Mouse (Mus musculus) heart, embryonic 10.5 days (tissue): ENCODE measurements around the gene Creb3l1. TPM values are rescaled to one million over a fixed set of nuclear protein-coding genes. Genes with fewer than 3 reads are reported as not detected.

Experiments used
- DNase-seq: peaks from one replicate; pipeline ENCODE4 v3.0.0-alpha.2; 2017; ENCODE audit warnings: low spot score
- H3K27ac ChIP-seq: fragments of 300-500 bp; sonication (generic); 2 replicates; pipeline ENCODE4 v1.5.1; 2016; ENCODE audit warnings: mild to moderate bottlenecking
- H3K27me3 ChIP-seq: fragments of 300-500 bp; sonication (generic); 2 replicates; pipeline ENCODE4 v1.6.1; 2016; ENCODE audit warnings: mild to moderate bottlenecking; ENCODE audit not compliant: poor library complexity, insufficient read depth, severe bottlenecking
- H3K36me3 ChIP-seq: fragments of 300-500 bp; sonication (generic); 2 replicates; pipeline ENCODE4 v1.6.1; 2016; ENCODE audit warnings: mild to moderate bottlenecking, moderate library complexity
- H3K4me1 ChIP-seq: fragments of 300-500 bp; sonication (generic); 2 replicates; pipeline ENCODE4 v1.6.1; 2016; ENCODE audit warnings: mild to moderate bottlenecking
- H3K4me3 ChIP-seq: fragments of 300-500 bp; sonication (generic); 2 replicates; pipeline ENCODE4 v1.5.1; 2016; ENCODE audit warnings: mild to moderate bottlenecking, moderate library complexity
- H3K9me3 ChIP-seq: fragments of 300-500 bp; sonication (generic); 2 replicates; pipeline ENCODE4 v1.6.1; 2016; ENCODE audit warnings: mild to moderate bottlenecking, moderate library complexity
- WGBS: fragments of 180-500 bp; shearing (Covaris S2); methylation state at CpG from one replicate; pipeline ENCODE4 v1.1.7; 2016; 5-methylcytosine and 5-hydroxymethylcytosine counted together
- microRNA-seq: library from miRNA; unstranded; fragments of <30 nt; microRNA quantifications from one replicate; pipeline ENCODE4, GENCODE M21; 2017
- polyA plus RNA-seq: library from polyadenylated mRNA; unstranded; fragments of >200 nt; fragmentation: Nextera tagmentation; extraction: Ambion mirVana; gene quantifications from 2 replicates; pipeline ENCODE4 v1.2.1, GENCODE M21; 2016

Creb3l1 gene
- polyA plus RNA-seq, 1 experiment from 2014 or later = 8.6 TPM

DNA sequence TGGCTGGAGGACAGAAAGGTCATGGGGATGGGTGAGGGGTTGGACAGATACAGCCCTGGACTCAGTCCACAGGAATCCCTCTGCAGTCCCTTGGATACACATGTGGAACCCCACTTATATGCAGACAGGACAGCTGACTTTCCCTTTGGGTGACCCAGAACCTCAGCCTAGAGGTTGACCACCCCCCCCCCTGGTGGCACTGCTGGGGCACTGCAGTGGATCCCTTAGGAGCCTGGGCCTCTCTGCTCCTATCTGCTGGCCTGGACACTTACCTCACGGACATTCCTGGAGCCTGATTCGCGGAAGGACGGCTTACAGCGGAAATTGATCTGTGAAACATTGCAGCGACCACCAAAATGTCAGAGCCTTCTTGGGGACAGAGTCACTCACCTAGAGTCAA is 81.9 kb downstream of the Creb3l1 start:
- 46% methylated on average over 6 of the region's 6 CpGs for WGBS
- Histone ChIP-seq H3K27ac (0 out of 2 replicates have a peak overlapping the region, but pooled peaks have one; percentile 19), H3K9me3 (no peaks in the 10 kb centered on the region), H3K27me3 (no peaks in the 10 kb centered on the region), H3K36me3 (peaks cover 76% of the 10 kb centered on the region), H3K4me3 (no peak overlapping the region), H3K4me1 (peaks cover 60% of the 10 kb centered on the region)
- DNase-seq = no peak

DNA sequence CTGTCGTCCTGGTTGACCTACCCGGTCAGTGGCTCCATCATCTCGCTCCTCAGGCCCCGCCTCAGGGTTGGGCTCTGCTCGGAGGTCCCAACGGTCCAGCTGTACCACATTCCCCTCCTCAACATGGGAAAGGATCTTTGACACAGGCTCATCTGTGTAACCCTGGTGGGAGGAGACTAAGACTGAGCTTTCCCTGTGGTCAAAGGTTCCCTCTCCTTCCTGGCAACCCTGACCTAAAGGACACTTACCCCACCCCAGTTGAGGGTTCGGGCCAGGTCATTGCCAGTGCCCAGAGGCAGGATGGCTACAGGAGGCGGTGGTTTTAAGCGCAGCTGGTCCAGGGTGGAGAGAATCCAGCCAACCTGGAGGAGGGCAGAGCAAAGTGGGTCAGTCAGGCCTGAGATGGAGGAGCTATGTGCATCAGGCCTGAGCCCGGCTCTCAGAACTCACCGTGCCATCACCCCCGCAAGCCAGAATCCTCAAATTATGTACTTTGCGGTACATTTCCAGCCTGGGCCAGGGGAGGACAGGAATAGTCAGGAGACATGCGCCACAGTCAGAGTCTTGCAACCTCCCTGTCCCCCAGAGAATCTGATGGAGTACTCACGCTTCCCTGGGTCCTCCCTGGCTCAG is 84.9 kb downstream of the Creb3l1 start:
- DNase-seq = no peak
- peaks cover 53% of the 10 kb centered on the region for H3K4me1 ChIP-seq
- H3K36me3 ChIP-seq = peaks cover 91% of the 10 kb centered on the region
- H3K9me3 ChIP-seq = no peaks in the 10 kb centered on the region
- H3K27ac ChIP-seq = no peak overlapping the region
- H3K27me3 ChIP-seq = no peaks in the 10 kb centered on the region
- H3K4me3 ChIP-seq = no peak overlapping the region
- WGBS = 85% methylated on average over 15 of the region's 15 CpGs

DNA sequence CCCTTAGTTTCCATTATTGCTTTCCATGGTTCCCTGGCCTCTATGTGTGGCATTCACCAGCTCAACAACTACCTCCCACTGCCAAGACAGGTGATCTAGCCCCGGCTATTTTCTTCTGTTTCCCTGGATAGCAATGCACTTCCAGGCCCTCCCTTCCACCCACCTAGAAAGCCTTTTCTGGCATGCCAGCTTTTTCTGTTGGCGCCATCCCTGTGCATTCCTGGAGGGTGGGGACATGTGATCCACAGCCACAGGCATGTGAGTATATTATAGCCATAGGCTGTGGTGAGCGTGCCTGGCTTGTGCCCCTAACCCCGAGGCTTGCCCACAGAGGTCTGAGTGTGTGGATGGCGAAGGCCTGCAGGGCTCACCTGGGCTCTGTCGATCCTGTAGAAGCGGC is 88.1 kb downstream of the Creb3l1 start:
- DNase-seq = no peak
- peaks cover 81% of the 10 kb centered on the region for H3K36me3 ChIP-seq
- no peak overlapping the region for H3K4me3 ChIP-seq
- H3K27ac ChIP-seq = no peak overlapping the region
- no peaks in the 10 kb centered on the region for H3K27me3 ChIP-seq
- peaks cover 58% of the 10 kb centered on the region for H3K4me1 ChIP-seq
- 93% methylated on average over 7 of the region's 7 CpGs for WGBS
- H3K9me3 ChIP-seq = no peaks in the 10 kb centered on the region

DNA sequence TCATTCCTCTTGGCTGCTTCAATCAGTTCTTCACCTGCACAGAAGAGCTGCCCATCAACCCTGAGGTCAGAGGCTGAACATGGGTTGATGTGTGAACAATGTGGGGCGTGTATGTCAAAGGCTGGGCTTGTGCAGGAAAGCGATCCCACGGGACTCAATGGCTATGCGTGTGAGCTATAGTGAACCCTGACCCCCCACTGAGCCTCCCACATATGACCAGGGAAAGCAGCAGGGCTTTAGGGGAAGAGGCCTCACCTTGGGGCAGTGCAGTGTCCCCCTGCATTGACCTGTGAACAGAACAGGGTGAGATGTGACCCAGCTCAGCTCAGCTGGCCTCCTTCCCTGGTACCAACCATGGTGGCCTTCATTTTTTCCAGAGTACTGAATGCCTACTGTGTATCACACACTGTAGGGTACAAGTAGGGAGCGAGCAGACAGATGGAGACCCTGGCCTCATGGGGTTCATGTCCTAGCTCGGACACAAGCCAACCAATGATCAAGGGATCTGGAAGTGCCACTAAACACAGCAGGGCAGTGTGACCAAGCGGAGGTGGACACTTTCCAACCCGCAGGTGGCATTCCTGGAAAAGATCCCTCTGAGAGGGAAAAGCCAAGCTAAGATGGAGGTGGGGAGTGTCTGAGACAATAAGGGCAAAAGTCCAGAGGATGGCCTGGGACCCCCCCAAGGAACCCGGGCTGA is 89.3 kb downstream of the Creb3l1 start:
- WGBS = 89% methylated on average over 9 of the region's 9 CpGs
- no peak overlapping the region for H3K4me3 ChIP-seq
- DNase-seq = no peak
- peaks cover 70% of the 10 kb centered on the region for H3K36me3 ChIP-seq
- H3K27me3 ChIP-seq = no peaks in the 10 kb centered on the region
- H3K27ac ChIP-seq = peak overlapping the region; percentile 92
- peaks cover 68% of the 10 kb centered on the region for H3K4me1 ChIP-seq
- H3K9me3 ChIP-seq = no peaks in the 10 kb centered on the region

DNA sequence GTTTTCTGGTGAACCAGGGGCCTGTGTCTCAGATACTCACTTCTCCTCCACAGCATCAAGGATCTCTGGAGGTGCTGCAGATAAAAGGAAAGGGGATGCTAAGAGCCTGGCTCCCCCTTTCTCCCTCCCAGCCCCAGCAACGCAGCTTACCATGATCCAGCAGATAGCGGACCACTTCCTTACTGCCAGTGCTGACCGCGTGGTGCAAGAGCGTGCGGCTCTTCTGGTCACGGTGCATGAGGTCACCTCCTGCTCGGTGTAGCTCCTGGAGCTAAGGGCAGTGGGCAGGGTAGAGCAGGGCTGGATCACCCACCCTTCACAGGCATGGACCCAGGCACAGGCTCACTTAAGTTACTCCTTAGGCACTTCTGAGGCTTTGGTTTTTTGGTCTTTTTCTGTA is 90.3 kb downstream of the Creb3l1 start:
- WGBS = 18% methylated on average over 8 of the region's 8 CpGs
- no peaks in the 10 kb centered on the region for H3K27me3 ChIP-seq
- DNase-seq = no peak
- peaks cover 62% of the 10 kb centered on the region for H3K36me3 ChIP-seq
- H3K4me3 ChIP-seq = no peak overlapping the region
- no peaks in the 10 kb centered on the region for H3K9me3 ChIP-seq
- peaks cover 74% of the 10 kb centered on the region for H3K4me1 ChIP-seq
- H3K27ac ChIP-seq = peak overlapping the region; percentile 92

DNA sequence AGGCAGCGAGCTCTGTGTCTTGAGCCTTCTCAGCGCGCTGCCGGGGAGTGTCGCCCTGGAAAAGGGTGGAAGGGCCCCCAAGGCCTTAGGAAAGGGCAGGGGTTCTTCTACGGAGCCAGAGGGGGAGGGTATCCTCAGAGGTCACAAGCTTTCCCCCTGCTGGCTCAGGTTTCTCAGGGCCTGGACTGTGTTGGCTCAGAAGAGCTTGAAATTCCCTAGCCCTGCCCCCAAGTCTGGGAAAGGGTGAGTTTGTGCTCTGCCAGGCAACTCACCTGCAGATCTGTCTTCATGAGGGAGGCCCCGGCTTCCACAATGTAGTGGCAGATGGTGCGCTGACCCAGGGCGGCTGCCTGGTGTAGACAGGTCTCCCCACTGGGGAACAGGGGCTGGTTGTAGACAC is 90.8 kb downstream of the Creb3l1 start:
- H3K4me1 ChIP-seq = peaks cover 79% of the 10 kb centered on the region
- no peak for DNase-seq
- peak overlapping the region; percentile 92 for H3K27ac ChIP-seq
- no peaks in the 10 kb centered on the region for H3K27me3 ChIP-seq
- H3K9me3 ChIP-seq = no peaks in the 10 kb centered on the region
- peak overlapping the region; percentile 78 for H3K4me3 ChIP-seq
- peaks cover 60% of the 10 kb centered on the region for H3K36me3 ChIP-seq
- 27% methylated on average over 9 of the region's 9 CpGs for WGBS

DNA sequence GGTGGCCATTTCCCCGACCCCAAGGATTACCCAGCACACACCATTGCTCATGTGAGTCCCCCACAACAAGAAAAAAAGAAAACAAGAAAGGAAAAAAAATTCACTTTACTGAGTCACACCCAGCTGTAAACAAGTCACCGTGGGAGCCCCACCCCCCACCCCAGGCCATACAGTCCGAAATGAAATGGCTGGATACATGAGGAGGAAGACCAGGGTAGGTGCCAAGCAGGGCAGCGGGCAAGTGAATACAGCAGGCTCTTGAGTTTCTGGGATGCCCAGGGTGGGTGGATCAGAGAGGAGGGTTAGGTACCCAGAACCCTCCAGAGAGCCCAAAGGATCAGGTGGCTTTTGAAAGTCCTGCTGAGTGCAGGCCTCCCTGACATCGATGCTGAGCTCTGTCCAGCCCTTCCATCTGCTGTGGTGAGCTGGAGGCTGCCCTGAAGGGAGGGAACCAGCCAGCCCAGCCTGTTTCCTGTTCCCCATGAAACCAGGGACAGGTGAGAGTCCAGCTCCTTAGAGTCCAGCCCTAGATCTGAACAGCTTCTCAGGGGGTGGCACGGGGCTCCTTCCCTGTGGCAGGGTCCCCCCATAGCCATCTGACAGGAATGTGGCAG is 91.5 kb downstream of the Creb3l1 start:
- no peaks in the 10 kb centered on the region for H3K9me3 ChIP-seq
- peak overlapping the region; percentile 78 for H3K4me3 ChIP-seq
- H3K27ac ChIP-seq = peak overlapping the region; percentile 92
- whole genome bisulfite sequencing = 17% methylated on average over 6 of the region's 6 CpGs
- H3K36me3 ChIP-seq = peaks cover 54% of the 10 kb centered on the region
- H3K4me1 ChIP-seq = peaks cover 86% of the 10 kb centered on the region
- no peak for DNase-seq
- no peaks in the 10 kb centered on the region for H3K27me3 ChIP-seq

Small RNA genes within 50 kb of the gene (microRNA-seq; reads per million reads assigned to microRNA genes)
- gene Mir6999 = not detected

Other genes starting within 250 kb of the Creb3l1 start
- gene Chrm4, start 97.3 kb downstream of the Creb3l1 start, polyA plus RNA-seq = 0.16 and 0.57 TPM in 2 replicates
- 1,001 and 1,694 TPM in 2 replicates for gene Mdk, start 92.2 kb downstream of the Creb3l1 start, polyA plus RNA-seq
- gene Gm9821, start 78.8 kb downstream of the Creb3l1 start, polyA plus RNA-seq = 1.9 and 3.0 TPM in 2 replicates
- gene Dgkz, start 48.6 kb downstream of the Creb3l1 start, polyA plus RNA-seq = 58.4 and 61.0 TPM in 2 replicates
- gene Phf21a, start 68.6 kb upstream of the Creb3l1 start, polyA plus RNA-seq = 20.6 and 30.3 TPM in 2 replicates